Mouse (Mus musculus) liver, adult 2 months (tissue): ENCODE data around the gene Mras.

ENCODE experiments used
- CTCF ChIP-seq: fragments of 200-500 bp; IDR thresholded peaks from 2 replicates; pipeline ENCODE4 v1.5.1; 2011; ENCODE audit warnings: low read depth, low read length, control low read depth
- POLR2A ChIP-seq: fragments of 200-500 bp; IDR thresholded peaks from 2 replicates; pipeline ENCODE4 v1.6.1; 2011; ENCODE audit warnings: low read length, control low read depth; ENCODE audit not compliant: insufficient read depth; ENCODE audit errors: extremely low read depth

- TF ChIP-seq CTCF (no peak), POLR2A (no peak)
Observed at GRCm38 (mm10) chr9:99421914-99422313, 15.3 kb downstream of the Mras start.
